Mouse (Mus musculus) adrenal gland, adult (tissue): ENCODE measurements around the gene Tcf21.

ENCODE experiments used
- DNase-seq, 2 experiments: peaks; one replicate each; pipeline ENCODE4 v3.0.0; 2022 to 2023; ENCODE audit warnings: low spot score in 1 of 2; ENCODE audit not compliant: inconsistent age in 2 of 2

The Tcf21 gene

GRCm38 (mm10) chr10:22819871-22820590 lies at the start of gene Tcf21:
Gene Tcf21, minus strand, starts transcription at chr10:22820174.
- DNase-seq, result peak in 1 of 2 experiments; percentile 14

- no peak for DNase-seq
These were observed 48.5 kb upstream of the Tcf21 start for GRCm38 (mm10) chr10:22868386-22868918.

- DNase-seq, result no peak
These were observed 47.2 kb upstream of the Tcf21 start for GRCm38 (mm10) chr10:22867210-22867609.

- DNase-seq, result peak in 1 of 2 experiments; percentile 37
These were observed 38.1 kb upstream of the Tcf21 start for GRCm38 (mm10) chr10:22858111-22858510.

- no peak for DNase-seq
These were observed 34.4 kb upstream of the Tcf21 start for GRCm38 (mm10) chr10:22854330-22854729.

- DNase-seq, result no peak
These were observed 25.4 kb upstream of the Tcf21 start for GRCm38 (mm10) chr10:22845351-22845750.

GRCm38 (mm10) chr10:22844731-22845130 lies 24.8 kb upstream of the Tcf21 start:
- no peak for DNase-seq

GRCm38 (mm10) chr10:22843440-22844361 lies 23.7 kb upstream of the Tcf21 start:
- no peak for DNase-seq

GRCm38 (mm10) chr10:22842781-22843439 lies 22.9 kb upstream of the Tcf21 start:
- no peak for DNase-seq

GRCm38 (mm10) chr10:22842113-22842512 lies 22.1 kb upstream of the Tcf21 start:
- DNase-seq, result no peak

- no peak for DNase-seq
These were observed 6.3 kb upstream of the Tcf21 start for GRCm38 (mm10) chr10:22826244-22826643.

GRCm38 (mm10) chr10:22822896-22823295 lies 2.9 kb upstream of the Tcf21 start:
- DNase-seq, result no peak

- no peak for DNase-seq
These were observed 2.5 kb upstream of the Tcf21 start for GRCm38 (mm10) chr10:22822486-22822885.

- DNase-seq, result no peak
These were observed 1.7 kb upstream of the Tcf21 start for GRCm38 (mm10) chr10:22821709-22822108.

GRCm38 (mm10) chr10:22821267-22821666 lies 1.3 kb upstream of the Tcf21 start:
- DNase-seq, result no peak

GRCm38 (mm10) chr10:22820841-22821240 lies 867 bp upstream of the Tcf21 start:
- DNase-seq, result no peak

- DNase-seq, result no peak
These were observed 619 bp downstream of the Tcf21 start for GRCm38 (mm10) chr10:22819239-22819870.

- no peak for DNase-seq
These were observed 1.3 kb downstream of the Tcf21 start for GRCm38 (mm10) chr10:22818600-22819238.

- DNase-seq, result no peak
These were observed 2.0 kb downstream of the Tcf21 start for GRCm38 (mm10) chr10:22817976-22818375.

- DNase-seq, result no peak
These were observed 2.4 kb downstream of the Tcf21 start for GRCm38 (mm10) chr10:22817561-22817960.
